ENCODE assay signal across 8 mouse cellular contexts in genomic region chr10:82763840-82764631, GRCm38 (mm10). TPM values are rescaled to one million over a fixed set of nuclear protein-coding genes. Genes with fewer than 3 reads are reported as not detected.
DNase-seq lines count a peak whose midpoint lies in the region; ATAC-seq lines count a peak whose summit lies in the region.

Nfyb (minus strand) TSS chr10:82764144.

- peak within 1 kb of the TSS; percentile 90 for H3K4me3 ChIP-seq in hindbrain, embryonic 15.5 days

- peak; percentile 96 for DNase-seq in T-cell, adult 2 months (ENCODE audit: low spot score)
- peak; percentile 96 to 98 for DNase-seq in cerebellum, postnatal 36 days
- DNase-seq in frontal cortex, postnatal 36 days (ENCODE audit: low spot score in 2 of 2), result peak; percentile 97
- peak; percentile 95 for DNase-seq in left cerebral cortex, adult 11 months (ENCODE audit: low spot score)
- DNase-seq in lung, postnatal 4 days, result peak; percentile 98
- peak; percentile 97 for DNase-seq in retina, postnatal 7 days (ENCODE audit: low read depth, low spot score)
- peak; percentile 96 for DNase-seq in urinary bladder, adult 2 months (ENCODE audit: low spot score)

- H3K27me3 ChIP-seq in hindbrain, embryonic 15.5 days, result no peaks in the 10 kb centered on the region

- ATAC-seq in hindbrain, embryonic 15.5 days (ENCODE audit: low FRiP score, low read depth), result peak; percentile 97

- H3K4me2 ChIP-seq in hindbrain, embryonic 15.5 days, result peak within 1 kb of the TSS; percentile 84

- peak within 1 kb of the TSS; percentile 99 for H3K27ac ChIP-seq in hindbrain, embryonic 15.5 days (replicated peaks)

- H3K9ac ChIP-seq in hindbrain, embryonic 15.5 days, result peak within 1 kb of the TSS; percentile 98

- peaks cover 3% of the 10 kb centered on the region; the same call in 1 of the 2 replicates for H3K36me3 ChIP-seq in hindbrain, embryonic 15.5 days

- H3K4me1 ChIP-seq in hindbrain, embryonic 15.5 days (replicated peaks), result peaks cover 40% of the 10 kb centered on the region

- H3K9me3 ChIP-seq in hindbrain, embryonic 15.5 days, result no peaks in the 10 kb centered on the region

- WGBS in hindbrain, embryonic 15.5 days, result under 1% methylated on average over 66 of the region's 68 CpGs

RNA-seq across cellular contexts. Expression of gene Nfyb, which starts in this region (rescaled TPM):
- 39.0 and 39.2 TPM in 2 replicates for polyA plus RNA-seq in hindbrain, embryonic 15.5 days (2015; fragmentation: Nextera tagmentation; extraction: Ambion mirVana)
- polyA plus RNA-seq in urinary bladder, adult 2 months (2012; rRNA removed), result 23.2 and 24.1 TPM in 2 replicates

Comparison
In these comparisons a context has a peak if more than half of its experiments do, and no peak if none do; other contexts are left out.
1. Peak in every context shown above with its lines: DNase-seq, ATAC-seq, H3K4me3 ChIP-seq and H3K27ac ChIP-seq.